Mouse (Mus musculus) neural tube, embryonic 15.5 days (tissue): ENCODE data around the gene Npr3. TPM values are rescaled to one million over a fixed set of nuclear protein-coding genes. Genes with fewer than 3 reads are reported as not detected.

Source experiments
- ATAC-seq: fragments of 200-750 bp; cut with Nextera tagmentation; 2 replicates; pipeline ENCODE4 v1.8.0; 2017; ENCODE audit warnings: mild to moderate bottlenecking, moderate TSS enrichment, moderate library complexity; ENCODE audit not compliant: low FRiP score
- H3K27ac ChIP-seq: fragments of 300-500 bp; sonication (generic); replicated peaks from 2 replicates; pipeline ENCODE4 v1.5.1; 2015; ENCODE audit warnings: mild to moderate bottlenecking, inconsistent platforms
- H3K27me3 ChIP-seq: fragments of 300-500 bp; sonication (generic); replicated peaks from 2 replicates; pipeline ENCODE4 v1.6.1; 2015; ENCODE audit warnings: inconsistent platforms
- H3K36me3 ChIP-seq: fragments of 300-500 bp; sonication (generic); 2 replicates; pipeline ENCODE4 v1.6.1; 2015; ENCODE audit warnings: inconsistent platforms
- H3K4me1 ChIP-seq: fragments of 300-500 bp; sonication (generic); 2 replicates; pipeline ENCODE4 v1.6.1; 2015; ENCODE audit warnings: inconsistent platforms
- H3K4me2 ChIP-seq: fragments of 300-500 bp; sonication (generic); 2 replicates; pipeline ENCODE4 v1.6.1; 2015; ENCODE audit warnings: inconsistent platforms, mild to moderate bottlenecking, moderate library complexity
- H3K4me3 ChIP-seq: fragments of 300-500 bp; sonication (generic); replicated peaks from 2 replicates; pipeline ENCODE4 v1.5.1; 2015; ENCODE audit warnings: mild to moderate bottlenecking, inconsistent platforms
- H3K9ac ChIP-seq: fragments of 300-500 bp; sonication (generic); replicated peaks from 2 replicates; pipeline ENCODE4 v1.6.1; 2015; ENCODE audit warnings: mild to moderate bottlenecking, inconsistent platforms
- H3K9me3 ChIP-seq: fragments of 300-500 bp; sonication (generic); replicated peaks from 2 replicates; pipeline ENCODE4 v1.6.1; 2016; ENCODE audit warnings: inconsistent platforms
- WGBS: fragments of 180-500 bp; shearing (Covaris S2); methylation state at CpG from one replicate; pipeline ENCODE4 v1.1.7; 2015; ENCODE audit warnings: mixed read lengths; 5-methylcytosine and 5-hydroxymethylcytosine counted together
- polyA plus RNA-seq: library from polyadenylated mRNA; unstranded; fragments of >200 nt; fragmentation: Nextera tagmentation; extraction: Ambion mirVana; gene quantifications from 2 replicates; pipeline ENCODE4 v1.2.1, GENCODE M21; 2015

Gene Npr3
- polyA plus RNA-seq, 1 experiment from 2014 or later, result 1.4 TPM

- no peaks in the 10 kb centered on the region for H3K4me1 ChIP-seq
- 73% methylated on average over 2 of the region's 2 CpGs for WGBS
- no peak overlapping the region for H3K27ac ChIP-seq
- no peak overlapping the region for H3K9ac ChIP-seq
- H3K36me3 ChIP-seq, result no peaks in the 10 kb centered on the region
- no peak overlapping the region for H3K4me3 ChIP-seq
- ATAC-seq, result no peak
- H3K27me3 ChIP-seq, result no peaks in the 10 kb centered on the region
- 0 out of 2 replicates have a peak, but pooled peaks cover 4% of the 10 kb centered on the region for H3K9me3 ChIP-seq
- H3K4me2 ChIP-seq, result no peak overlapping the region
Measured at GRCm38 (mm10) chr15:11877273-11877672, 29.8 kb downstream of the Npr3 start.

- no peak overlapping the region for H3K9ac ChIP-seq
- WGBS, result 92% methylated on average over 3 of the region's 3 CpGs
- no peak for ATAC-seq
Measured at GRCm38 (mm10) chr15:11866918-11867317, 40.2 kb downstream of the Npr3 start.

GRCm38 (mm10) chr15:11863540-11863818 lies 43.6 kb downstream of the Npr3 start:
- WGBS, result 90% methylated on average over 6 of the region's 6 CpGs
- no peak overlapping the region for H3K4me3 ChIP-seq
- H3K4me1 ChIP-seq, result peaks cover 8% of the 10 kb centered on the region; the same call in 1 of the 2 replicates
- H3K36me3 ChIP-seq, result no peaks in the 10 kb centered on the region
- no peaks in the 10 kb centered on the region for H3K9me3 ChIP-seq
- ATAC-seq, result no peak
- H3K27me3 ChIP-seq, result no peaks in the 10 kb centered on the region
- no peak overlapping the region for H3K27ac ChIP-seq
- no peak overlapping the region for H3K4me2 ChIP-seq
- H3K9ac ChIP-seq, result no peak overlapping the region

More at GRCm38 (mm10) chr15:11866918-11867317, 40.2 kb downstream of the Npr3 start:
- Histone ChIP-seq H3K4me2 (no peak overlapping the region), H3K4me1 (peaks cover 8% of the 10 kb centered on the region; the same call in 1 of the 2 replicates), H3K4me3 (no peak overlapping the region), H3K27me3 (no peaks in the 10 kb centered on the region), H3K36me3 (no peaks in the 10 kb centered on the region), H3K27ac (no peak overlapping the region), H3K9me3 (no peaks in the 10 kb centered on the region)

GRCm38 (mm10) chr15:11862785-11863539 lies 44.1 kb downstream of the Npr3 start:
- Histone ChIP-seq H3K4me1 (peaks cover 8% of the 10 kb centered on the region; the same call in 1 of the 2 replicates), H3K4me2 (no peak overlapping the region), H3K27ac (no peak overlapping the region), H3K36me3 (no peaks in the 10 kb centered on the region), H3K9me3 (no peaks in the 10 kb centered on the region), H3K27me3 (no peaks in the 10 kb centered on the region), H3K4me3 (no peak overlapping the region), H3K9ac (no peak overlapping the region)
- 76% methylated on average over 15 of the region's 15 CpGs for WGBS
- ATAC-seq, result no peak

GRCm38 (mm10) chr15:11862253-11862652 lies 44.8 kb downstream of the Npr3 start:
- Histone ChIP-seq H3K4me1 (peaks cover 8% of the 10 kb centered on the region; the same call in 1 of the 2 replicates), H3K9me3 (no peaks in the 10 kb centered on the region), H3K4me2 (no peak overlapping the region), H3K27ac (no peak overlapping the region), H3K27me3 (no peaks in the 10 kb centered on the region), H3K36me3 (no peaks in the 10 kb centered on the region), H3K9ac (no peak overlapping the region), H3K4me3 (no peak overlapping the region)
- 92% methylated on average over 7 of the region's 7 CpGs for WGBS
- no peak for ATAC-seq

- ATAC-seq, result no peak
Measured at GRCm38 (mm10) chr15:11860259-11860658, 46.8 kb downstream of the Npr3 start.

GRCm38 (mm10) chr15:11859829-11860228 lies 47.3 kb downstream of the Npr3 start:
- Histone ChIP-seq H3K4me3 (no peak overlapping the region), H3K9ac (no peak overlapping the region), H3K4me1 (peaks cover 8% of the 10 kb centered on the region; the same call in 1 of the 2 replicates), H3K9me3 (no peaks in the 10 kb centered on the region), H3K27me3 (no peaks in the 10 kb centered on the region), H3K4me2 (no peak overlapping the region), H3K36me3 (no peaks in the 10 kb centered on the region), H3K27ac (no peak overlapping the region)
- 92% methylated on average over 3 of the region's 3 CpGs for WGBS
- ATAC-seq, result no peak

More at GRCm38 (mm10) chr15:11860259-11860658, 46.8 kb downstream of the Npr3 start:
- H3K27ac ChIP-seq, result no peak overlapping the region
- no peaks in the 10 kb centered on the region for H3K36me3 ChIP-seq
- WGBS, result 76% methylated on average over 2 of the region's 2 CpGs
- H3K9ac ChIP-seq, result no peak overlapping the region
- no peak overlapping the region for H3K4me3 ChIP-seq
- H3K9me3 ChIP-seq, result no peaks in the 10 kb centered on the region
- no peaks in the 10 kb centered on the region for H3K27me3 ChIP-seq
- no peak overlapping the region for H3K4me2 ChIP-seq
- H3K4me1 ChIP-seq, result peaks cover 8% of the 10 kb centered on the region; the same call in 1 of the 2 replicates

- 89% methylated on average over 6 of the region's 6 CpGs for WGBS
- ATAC-seq, result no peak
- no peaks in the 10 kb centered on the region for H3K36me3 ChIP-seq
Measured at GRCm38 (mm10) chr15:11858411-11858810, 48.7 kb downstream of the Npr3 start.

GRCm38 (mm10) chr15:11845204-11846062 lies 61.7 kb downstream of the Npr3 start:
- H3K4me1 ChIP-seq, result 0 out of 2 replicates have a peak, but pooled peaks cover 7% of the 10 kb centered on the region
- H3K27me3 ChIP-seq, result no peaks in the 10 kb centered on the region
- H3K36me3 ChIP-seq, result no peaks in the 10 kb centered on the region
- H3K9ac ChIP-seq, result no peak overlapping the region
- H3K4me3 ChIP-seq, result no peak overlapping the region
- no peaks in the 10 kb centered on the region for H3K9me3 ChIP-seq
- H3K27ac ChIP-seq, result no peak overlapping the region
- no peak for ATAC-seq
- peak overlapping the region; percentile 9; the same call in 1 of the 2 replicates for H3K4me2 ChIP-seq
- 52% methylated on average over 16 of the region's 16 CpGs for WGBS

More at GRCm38 (mm10) chr15:11858411-11858810, 48.7 kb downstream of the Npr3 start:
- no peak overlapping the region for H3K27ac ChIP-seq
- no peak overlapping the region for H3K4me2 ChIP-seq
- H3K9ac ChIP-seq, result no peak overlapping the region
- H3K4me3 ChIP-seq, result no peak overlapping the region
- H3K27me3 ChIP-seq, result no peaks in the 10 kb centered on the region
- H3K9me3 ChIP-seq, result no peaks in the 10 kb centered on the region
- peaks cover 6% of the 10 kb centered on the region; the same call in 1 of the 2 replicates for H3K4me1 ChIP-seq

- no peak overlapping the region for H3K4me2 ChIP-seq
- H3K4me3 ChIP-seq, result no peak overlapping the region
- no peak overlapping the region for H3K9ac ChIP-seq
- H3K9me3 ChIP-seq, result no peaks in the 10 kb centered on the region
- H3K36me3 ChIP-seq, result no peaks in the 10 kb centered on the region
- no peak overlapping the region for H3K27ac ChIP-seq
- H3K27me3 ChIP-seq, result no peaks in the 10 kb centered on the region
- H3K4me1 ChIP-seq, result 0 out of 2 replicates have a peak, but pooled peaks cover 7% of the 10 kb centered on the region
- WGBS, result 89% methylated on average over 6 of the region's 6 CpGs
- ATAC-seq, result no peak
Measured at GRCm38 (mm10) chr15:11844115-11844514, 63.0 kb downstream of the Npr3 start.

- no peak overlapping the region for H3K27ac ChIP-seq
- H3K4me1 ChIP-seq, result 0 out of 2 replicates have a peak, but pooled peaks cover 7% of the 10 kb centered on the region
- no peaks in the 10 kb centered on the region for H3K9me3 ChIP-seq
- H3K9ac ChIP-seq, result no peak overlapping the region
- H3K36me3 ChIP-seq, result no peaks in the 10 kb centered on the region
- no peak for ATAC-seq
- no peak overlapping the region for H3K4me3 ChIP-seq
- no peaks in the 10 kb centered on the region for H3K27me3 ChIP-seq
- 84% methylated on average over 4 of the region's 4 CpGs for WGBS
- H3K4me2 ChIP-seq, result no peak overlapping the region
Measured at GRCm38 (mm10) chr15:11841828-11842227, 65.3 kb downstream of the Npr3 start.
